Mouse (Mus musculus) thymus, adult 18-20 months (tissue): ENCODE data around the gene Sec14l2.
"Not testable (repeated sequence)": the region's sequence is repeated elsewhere in the genome, so short reads cannot be mapped to it uniquely, and the experiment has no call there.

ENCODE experiments used
- DNase-seq, 2 experiments: peaks; one replicate each; pipeline ENCODE4 v3.0.0; 2022; ENCODE audit warnings: mixed read lengths in 2 of 2

The Sec14l2 gene

GRCm38 (mm10) chr11:4128461-4128860 lies 5.2 kb upstream of the Sec14l2 start:
- not testable (repeated sequence) for DNase-seq

- no peak for DNase-seq
Measured at GRCm38 (mm10) chr11:4127059-4127458, 3.8 kb upstream of the Sec14l2 start.

DNA sequence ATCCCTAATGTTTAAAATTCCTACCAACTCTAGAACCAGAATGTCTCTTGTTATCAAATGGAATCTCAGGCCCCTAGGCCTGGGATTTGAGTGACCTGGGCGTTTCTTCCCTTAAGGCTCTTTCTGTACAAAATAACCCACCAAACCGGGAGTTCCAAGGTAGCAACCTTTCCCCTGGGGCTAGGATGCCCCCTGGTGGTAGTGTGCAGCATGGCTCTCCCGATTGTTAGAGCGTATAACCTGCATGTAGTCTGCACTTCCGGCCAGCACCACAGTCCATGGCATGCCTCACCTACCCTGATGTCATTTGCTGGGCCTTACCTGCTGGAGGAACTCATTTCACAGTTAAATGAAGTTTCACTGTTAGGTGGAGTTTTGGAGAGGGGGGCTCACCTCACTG lies 707 bp upstream of the Sec14l2 start:
- DNase-seq, result no peak

GRCm38 (mm10) chr11:4122226-4122625 lies 989 bp downstream of the Sec14l2 start:
- DNase-seq, result no peak

DNA sequence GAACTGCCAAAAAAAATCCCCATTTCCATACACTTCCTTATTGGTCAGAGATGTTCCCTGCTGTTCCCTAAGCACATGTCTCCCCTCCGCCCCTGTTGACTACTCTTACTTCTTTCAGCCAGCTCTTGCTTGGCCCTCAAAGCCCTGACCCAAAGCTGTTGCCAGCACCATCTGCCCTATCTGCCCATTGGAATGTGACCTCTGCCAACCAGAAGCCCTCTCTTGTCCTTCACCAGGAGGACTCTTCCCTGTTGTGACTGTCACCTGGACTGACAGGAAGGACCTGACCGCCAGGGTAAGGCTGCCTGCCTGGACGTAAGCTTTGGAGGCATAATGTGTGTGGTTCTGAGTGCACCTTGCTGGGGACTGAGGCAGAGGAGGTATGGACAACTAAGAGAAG lies 1.5 kb downstream of the Sec14l2 start:
- no peak for DNase-seq

DNA sequence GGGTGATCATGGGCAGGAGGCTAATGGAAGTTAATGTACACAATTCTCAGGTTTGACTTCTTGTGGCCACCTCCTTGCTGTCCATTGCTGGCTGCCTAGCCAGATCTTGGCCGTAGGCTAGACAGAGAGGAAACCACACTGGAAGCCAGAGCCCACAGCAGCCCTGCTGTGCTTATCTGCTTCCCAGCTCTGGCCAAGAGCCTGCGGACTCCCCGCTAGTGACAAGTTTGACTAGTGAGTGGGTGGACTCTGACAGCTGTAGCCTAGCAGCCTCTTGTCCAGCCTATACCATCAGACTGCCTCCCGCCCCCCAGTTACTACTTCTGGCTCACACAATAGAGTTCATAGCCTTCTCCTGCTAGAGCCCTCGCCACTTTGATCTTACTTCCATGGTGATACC lies 3.6 kb downstream of the Sec14l2 start:
- DNase-seq, result no peak

DNA sequence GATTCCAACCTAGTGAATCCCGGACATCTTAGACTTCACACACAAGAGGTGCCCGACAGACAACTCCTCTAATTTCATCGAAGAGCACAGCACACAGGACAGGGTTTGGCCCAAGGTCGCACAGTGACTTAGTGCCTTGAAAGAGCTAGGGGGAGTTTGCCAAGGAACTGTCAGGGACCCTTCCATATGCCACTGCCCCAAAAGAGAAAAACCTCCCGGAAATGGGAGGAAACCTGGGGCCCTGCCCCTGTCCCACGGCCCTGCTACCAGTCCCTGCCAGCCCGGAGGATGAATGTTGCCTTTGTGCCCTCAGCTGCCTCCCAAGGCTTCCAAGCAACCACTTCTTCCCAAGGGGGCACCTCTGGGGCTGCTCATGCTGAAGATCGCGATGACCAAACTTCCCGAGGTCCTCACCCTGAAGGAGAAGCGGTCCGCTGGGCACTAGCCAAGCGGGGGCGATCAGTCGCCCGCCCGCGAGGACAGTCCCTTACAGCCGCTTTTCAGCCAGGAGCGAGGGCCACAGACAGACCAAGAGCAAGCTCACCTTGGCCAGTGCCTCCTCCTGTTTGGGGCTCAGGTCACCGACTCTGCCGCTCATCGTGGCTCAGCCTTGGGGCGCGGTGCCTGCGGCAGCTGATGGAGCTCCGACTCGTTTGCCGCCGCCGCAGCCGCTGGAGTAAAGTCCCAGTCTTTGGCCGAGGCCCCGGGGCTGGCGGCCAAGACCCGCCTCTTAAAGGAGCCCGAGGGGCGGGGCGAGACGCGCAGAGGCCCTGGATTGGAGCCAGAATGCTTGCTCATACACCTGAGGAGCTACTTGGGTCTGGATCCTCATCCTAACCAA lies 4.9 kb downstream of the Sec14l2 start:
- DNase-seq, result no peak

GRCm38 (mm10) chr11:4117372-4118071 lies 5.7 kb downstream of the Sec14l2 start:
- no peak for DNase-seq

- DNase-seq, result no peak
Measured at GRCm38 (mm10) chr11:4116458-4117141, 6.6 kb downstream of the Sec14l2 start.

DNA sequence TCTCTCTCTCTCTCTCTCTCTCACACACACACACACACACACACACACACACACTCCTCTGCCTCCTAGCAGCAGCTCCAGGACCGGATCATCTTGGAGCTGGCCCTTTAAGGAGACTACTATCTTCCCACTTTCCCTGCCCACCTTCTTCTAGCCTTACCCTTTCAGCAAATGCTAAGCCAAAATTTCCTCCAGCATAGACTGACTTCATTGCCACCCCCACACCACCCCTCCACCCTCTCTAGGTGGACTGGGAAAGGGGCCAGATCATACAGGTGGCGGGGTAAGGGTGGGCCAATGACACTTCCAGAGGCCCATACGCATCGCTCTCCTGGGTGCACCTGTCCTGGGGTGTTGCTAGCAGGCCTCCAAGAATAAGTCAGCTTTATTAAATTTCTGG lies 7.8 kb downstream of the Sec14l2 start:
- DNase-seq, result no peak

DNA sequence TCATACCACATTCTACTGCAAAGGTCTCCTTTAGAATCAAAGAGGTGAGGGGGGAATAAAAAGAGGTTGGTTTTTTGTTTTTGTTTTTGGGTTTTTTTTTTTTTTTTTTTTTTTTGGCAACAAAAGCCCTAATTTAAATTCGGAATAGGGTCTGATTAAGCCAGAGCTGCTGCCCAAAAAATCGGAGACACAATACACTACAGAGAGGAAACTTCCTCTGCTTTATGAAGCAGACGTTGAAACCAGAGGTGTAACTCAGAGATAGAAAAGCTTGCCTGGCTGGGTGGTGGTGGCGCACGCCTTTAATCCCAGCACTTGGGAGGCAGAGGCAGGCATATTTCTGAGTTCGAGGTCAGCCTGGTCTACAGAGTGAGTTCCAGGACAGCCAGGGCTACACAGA lies 8.7 kb downstream of the Sec14l2 start:
- not testable (repeated sequence) for DNase-seq

DNA sequence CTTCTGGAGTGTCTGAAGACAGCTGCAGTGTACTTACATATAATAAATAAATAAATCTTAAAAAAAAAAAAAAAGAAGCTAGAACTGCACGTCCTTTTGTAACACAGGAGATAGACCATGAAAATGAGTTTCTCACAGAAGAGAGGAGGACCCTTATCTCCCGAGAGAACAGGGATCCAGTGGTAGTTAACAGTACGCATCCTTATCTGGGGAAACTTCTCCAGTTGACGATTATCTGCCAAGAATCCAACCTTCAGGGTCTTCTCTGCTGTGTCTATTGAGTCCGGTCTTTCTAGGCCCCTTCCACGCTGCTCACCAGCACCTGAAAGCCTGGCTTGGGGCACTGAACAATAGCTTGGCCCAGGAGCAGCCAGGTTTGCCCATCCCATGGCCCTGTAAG lies 9.2 kb downstream of the Sec14l2 start:
- DNase-seq, result no peak

DNA sequence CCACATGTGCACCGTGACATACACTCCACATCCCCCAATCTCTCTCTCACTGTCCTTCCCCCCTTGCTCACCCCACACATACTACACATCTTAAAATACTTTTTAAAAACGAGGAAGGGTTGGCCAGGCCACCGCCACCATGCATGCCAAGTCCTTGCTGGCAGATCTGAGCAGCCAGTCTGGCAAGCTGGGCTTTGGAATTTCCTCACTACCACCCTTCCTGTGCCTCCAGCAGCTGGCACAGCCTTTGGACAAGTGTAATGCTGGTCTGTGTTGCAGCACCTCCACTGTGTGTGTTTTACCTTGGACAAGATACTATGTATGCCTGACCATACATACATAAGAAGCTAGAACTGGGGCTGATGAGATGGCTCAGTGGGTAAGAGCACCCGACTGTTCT lies 9.7 kb downstream of the Sec14l2 start:
- no peak for DNase-seq

DNA sequence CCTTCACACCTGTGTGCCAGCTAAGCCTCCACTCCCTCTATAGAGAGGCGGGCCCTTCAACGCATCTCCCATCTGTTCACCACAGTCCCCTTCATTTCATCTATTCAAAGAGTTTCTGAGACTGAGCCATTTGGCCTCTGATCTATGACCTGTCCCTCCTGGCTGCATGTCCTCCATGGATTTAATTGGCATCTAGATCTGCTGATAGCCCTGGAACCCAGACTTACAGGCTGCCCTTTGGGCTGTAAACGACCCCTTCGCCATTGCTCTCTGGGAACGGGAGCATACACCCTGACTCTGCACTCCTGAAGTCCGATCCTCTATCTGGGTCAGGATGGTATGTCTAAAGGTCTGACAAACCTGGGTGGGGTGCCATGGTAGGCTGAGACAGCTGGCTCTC lies 10.4 kb downstream of the Sec14l2 start:
- DNase-seq, result no peak

DNA sequence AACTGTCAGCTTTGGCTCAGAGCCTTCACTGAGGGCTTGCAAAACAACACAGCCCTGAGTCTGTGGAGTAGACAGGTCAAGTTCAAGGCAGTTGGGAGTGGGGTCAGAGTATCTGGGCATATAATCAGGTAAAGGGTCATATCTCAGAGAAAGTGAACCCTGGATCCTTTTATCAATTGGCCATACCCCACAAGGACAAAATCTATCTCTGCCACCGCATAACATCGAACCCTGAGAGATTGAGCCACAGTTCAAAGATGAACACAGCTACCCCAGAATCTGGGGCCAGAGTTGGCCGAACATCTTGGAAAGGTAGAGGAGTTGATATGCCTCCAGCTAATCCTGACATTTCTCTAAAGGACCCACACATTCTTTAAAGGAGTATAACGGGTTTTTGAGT lies 11.2 kb downstream of the Sec14l2 start:
- DNase-seq, result no peak

GRCm38 (mm10) chr11:4108691-4109090 lies 14.5 kb downstream of the Sec14l2 start:
- DNase-seq, result no peak

GRCm38 (mm10) chr11:4107901-4108300 lies 15.3 kb downstream of the Sec14l2 start:
- DNase-seq, result not testable (repeated sequence)

GRCm38 (mm10) chr11:4105444-4105843 lies 17.8 kb downstream of the Sec14l2 start:
- DNase-seq, result no peak

GRCm38 (mm10) chr11:4104989-4105388 lies 18.2 kb downstream of the Sec14l2 start:
- no peak for DNase-seq

GRCm38 (mm10) chr11:4103522-4103921 lies 19.7 kb downstream of the Sec14l2 start:
- DNase-seq, result no peak

GRCm38 (mm10) chr11:4101851-4102250 lies 21.4 kb downstream of the Sec14l2 start:
- no peak for DNase-seq

GRCm38 (mm10) chr11:4099447-4099846 lies 23.8 kb downstream of the Sec14l2 start:
- DNase-seq, result no peak

DNA sequence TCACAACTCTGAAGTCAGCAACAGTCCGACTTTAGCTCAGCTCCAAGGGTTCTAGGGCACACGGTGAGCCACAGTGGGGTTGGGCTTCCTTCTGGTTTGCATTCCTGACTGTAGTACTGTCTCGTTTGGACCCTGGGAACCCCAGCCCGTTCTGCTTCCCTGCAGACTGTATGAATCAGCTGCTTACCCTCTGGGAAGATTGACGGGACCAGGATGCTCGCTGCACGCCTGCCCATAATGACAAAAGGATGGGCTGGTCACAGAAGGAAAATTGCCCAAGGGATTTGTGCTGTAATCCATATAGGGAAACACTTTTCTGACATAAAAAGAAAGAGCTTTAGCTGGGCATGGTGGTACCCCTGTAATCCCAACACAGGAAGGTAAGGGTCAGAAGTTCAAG lies 24.4 kb downstream of the Sec14l2 start:
- DNase-seq, result no peak

GRCm38 (mm10) chr11:4098120-4098519 lies 25.1 kb downstream of the Sec14l2 start:
- DNase-seq, result peak in 1 of 2 experiments; percentile 21
